Mouse (Mus musculus): ENCODE results near the gene Slc35g3.

- TF ChIP-seq POLR2A (IDR thresholded peaks at IDR 0.05; ENCODE audit: control insufficient read depth, low read depth, low read length) (no peak), CTCF (IDR thresholded peaks at IDR 0.05; ENCODE audit: control insufficient read depth, insufficient read depth, insufficient replicate concordance, low read depth, low read length) (no peak)
Measured at GRCm38 (mm10) chr11:69723074-69723473, 38.7 kb downstream of the Slc35g3 start.

All from testis, adult 2 months (tissue).